In the genomic region with DNA sequence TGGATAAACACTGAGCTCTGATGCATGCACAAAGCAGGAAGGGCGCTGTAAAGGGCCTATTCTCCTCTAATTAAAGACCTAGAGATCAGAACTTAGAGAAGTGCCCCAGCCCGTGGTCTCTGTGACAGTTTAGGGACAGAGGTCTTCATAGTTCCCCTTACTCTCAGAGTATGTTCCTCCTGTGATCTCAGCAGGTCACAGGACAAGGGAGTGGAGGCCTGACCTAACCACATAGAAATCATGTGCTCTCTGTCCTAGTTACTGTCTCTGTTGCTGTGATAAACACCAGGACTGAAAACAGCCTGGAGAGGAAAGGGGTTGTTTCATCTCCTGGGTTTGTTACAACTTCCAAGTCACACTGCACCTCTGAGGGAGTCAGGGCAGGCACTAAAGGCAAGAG, we compare ENCODE assay signal across 23 mouse cellular contexts. TPM values are rescaled to one million over a fixed set of nuclear protein-coding genes. Genes with fewer than 3 reads are reported as not detected.
DNase-seq lines count a peak whose midpoint lies in the region; ATAC-seq and TF ChIP-seq lines count a peak whose summit lies in the region.
"Had no signal": no experiment of that assay in that cellular context is flagged by ENCODE, and none has a peak within 500 bp of the region (broad histone marks: within the 10 kb centered on the region; RNA-seq: fewer than 3 reads in every experiment).

No protein-coding gene starts in this region.

- H3K79me2 ChIP-seq in heart, adult 2 months (replicated peaks; ENCODE audit: control insufficient read depth, insufficient read depth, low read length), result no peaks in the 10 kb centered on the region; the same call in 1 of the 2 replicates

- peaks cover 3% of the 10 kb centered on the region for H3K4me1 ChIP-seq in heart, adult 2 months (ENCODE audit: control insufficient read depth, insufficient read depth, low read length)
- H3K4me1 ChIP-seq in heart, embryonic 12.5 days (replicated peaks), result peaks cover 6% of the 10 kb centered on the region; the same call in 1 of the 2 replicates
- H3K4me1 ChIP-seq in hindbrain, embryonic 13.5 days (replicated peaks), result peaks cover 3% of the 10 kb centered on the region
- H3K4me1 ChIP-seq: embryonic facial prominence, embryonic 12.5 days; embryonic facial prominence, embryonic 15.5 days had no signal

- H3K36me3 ChIP-seq in heart, adult 2 months (ENCODE audit: control insufficient read depth, insufficient read depth, low read length), result peaks cover under 1% of the 10 kb centered on the region
- H3K36me3 ChIP-seq in heart, embryonic 12.5 days, result peaks cover 7% of the 10 kb centered on the region
- H3K36me3 ChIP-seq in hindbrain, embryonic 13.5 days, result peaks cover 10% of the 10 kb centered on the region
- H3K36me3 ChIP-seq: embryonic facial prominence, embryonic 12.5 days; embryonic facial prominence, embryonic 15.5 days; heart, embryonic 15.5 days; hindbrain, embryonic 15.5 days had no signal

- intact Hi-C loops in heart, adult 2 months (cut with DNase I), result loop anchor here (10.0 kb wide), 1 partner anchor 446 kb away; the partner anchor contains the start of gene Cds2

- DNase-seq in heart, adult 2 months, result no peak
- DNase-seq in layer of hippocampus, postnatal 36 days, result no peak
- no peak for DNase-seq in kidney, adult 11 months
- no peak for DNase-seq in kidney, adult 9 months
- DNase-seq: adrenal gland, adult 8-10 months; adrenal gland, postnatal 25 days; cerebellum, adult 18-20 months; cerebellum, adult 9-10 months; cerebellum, postnatal 14 days; forebrain, postnatal 0 days; gastrocnemius, postnatal 25 days; heart, postnatal 10 days; heart, postnatal 36 days had no signal

- no peaks in the 10 kb centered on the region for H3K27me3 ChIP-seq in heart, adult 2 months (ENCODE audit: control insufficient read depth, insufficient read depth, low read length)
- no peaks in the 10 kb centered on the region for H3K27me3 ChIP-seq in heart, embryonic 12.5 days (replicated peaks)
- no peaks in the 10 kb centered on the region for H3K27me3 ChIP-seq in hindbrain, embryonic 13.5 days
- H3K27me3 ChIP-seq: embryonic facial prominence, embryonic 12.5 days; embryonic facial prominence, embryonic 15.5 days; heart, embryonic 15.5 days; hindbrain, embryonic 15.5 days had no signal

- TF ChIP-seq EP300 in heart, adult 2 months (IDR thresholded peaks at IDR 0.05; ENCODE audit: insufficient read depth, low read depth, low read length), result 0 out of 2 replicates have a peak, but pooled peaks have one; percentile 32

- no peak overlapping the region for H3K9ac ChIP-seq in heart, adult 2 months (ENCODE audit: low read depth, low read length)
- H3K9ac ChIP-seq in heart, embryonic 12.5 days, result no peak overlapping the region
- H3K9ac ChIP-seq in hindbrain, embryonic 13.5 days, result no peak overlapping the region
- H3K9ac ChIP-seq: embryonic facial prominence, embryonic 12.5 days; embryonic facial prominence, embryonic 15.5 days; forebrain, postnatal 0 days; heart, embryonic 15.5 days; hindbrain, embryonic 15.5 days had no signal

- no peak for TF ChIP-seq CTCF in heart, adult 2 months (IDR thresholded peaks at IDR 0.05)

- WGBS in heart, adult 2 months, result 78% methylated on average over 2 of the region's 2 CpGs
- 74% methylated on average over 2 of the region's 2 CpGs for WGBS in heart, embryonic 12.5 days
- WGBS in hindbrain, embryonic 13.5 days, result 75% methylated on average over 2 of the region's 2 CpGs

- H3K27ac ChIP-seq in heart, adult 2 months, result peak overlapping the region; percentile 26
- no peak overlapping the region for H3K27ac ChIP-seq in heart, embryonic 12.5 days (ENCODE audit: poor library complexity, severe bottlenecking)
- no peak overlapping the region for H3K27ac ChIP-seq in hindbrain, embryonic 13.5 days
- H3K27ac ChIP-seq: embryonic facial prominence, embryonic 12.5 days; embryonic facial prominence, embryonic 15.5 days; heart, embryonic 15.5 days; hindbrain, embryonic 15.5 days had no signal

- no peak for TF ChIP-seq POLR2A in heart, adult 2 months (IDR thresholded peaks at IDR 0.05; ENCODE audit: insufficient read depth, low read depth, low read length)

- no peak for ATAC-seq in heart, embryonic 12.5 days (ENCODE audit: insufficient number of reproducible peaks, low FRiP score)
- peak; percentile 81 for ATAC-seq in granulocyte monocyte progenitor cell, adult 5-6 weeks (replicated peaks; ENCODE audit: poor library complexity, severe bottlenecking)
- 0 out of 2 replicates have a peak, but pooled peaks have one; percentile 33 for ATAC-seq in megakaryocyte, adult 5-6 weeks (ENCODE audit: poor library complexity, severe bottlenecking)
- no peak for ATAC-seq in hindbrain, embryonic 13.5 days (ENCODE audit: low FRiP score)
- ATAC-seq: forebrain, embryonic 14.5 days; forebrain, postnatal 0 days had no signal

- H3K9me3 ChIP-seq in heart, embryonic 12.5 days (replicated peaks), result no peaks in the 10 kb centered on the region
- no peaks in the 10 kb centered on the region for H3K9me3 ChIP-seq in hindbrain, embryonic 13.5 days
- H3K9me3 ChIP-seq: embryonic facial prominence, embryonic 12.5 days; embryonic facial prominence, embryonic 15.5 days; heart, embryonic 15.5 days; hindbrain, embryonic 15.5 days had no signal

- H3K4me2 ChIP-seq in heart, embryonic 12.5 days, result no peak overlapping the region
- no peak overlapping the region for H3K4me2 ChIP-seq in hindbrain, embryonic 13.5 days
- H3K4me2 ChIP-seq: embryonic facial prominence, embryonic 12.5 days; embryonic facial prominence, embryonic 15.5 days; heart, embryonic 11.5 days; heart, embryonic 15.5 days; hindbrain, embryonic 15.5 days had no signal

- no peak overlapping the region for H3K4me3 ChIP-seq in heart, adult 2 months
- H3K4me3 ChIP-seq in heart, embryonic 12.5 days, result no peak overlapping the region
- no peak overlapping the region for H3K4me3 ChIP-seq in hindbrain, embryonic 13.5 days
- H3K4me3 ChIP-seq: embryonic facial prominence, embryonic 12.5 days; embryonic facial prominence, embryonic 15.5 days; heart, embryonic 15.5 days; hindbrain, embryonic 15.5 days had no signal

RNA-seq across cellular contexts. Expression of gene Shld1, which starts 23.8 kb away (rescaled TPM):
- total RNA-seq in heart, adult 2 months (2021), result 10 to 100 TPM; 34.8 to 57.6 TPM
- polyA plus RNA-seq in heart, adult 2 months (2012; rRNA removed), result 37.8 and 50.5 TPM in 2 replicates
- 14.4 and 16.8 TPM in 2 replicates for polyA plus RNA-seq in heart, embryonic 12.5 days (2016; fragmentation: Nextera tagmentation; extraction: Ambion mirVana)
- total RNA-seq in granulocyte monocyte progenitor cell, adult 5-6 weeks (2014; fragmentation: Nextera tagmentation), result 5.2 and 7.5 TPM in 2 replicates
- 10.3 and 11.0 TPM in 2 replicates for total RNA-seq in granulocyte monocyte progenitor cell, adult 5-6 weeks (2017)
- 15.7 and 16.0 TPM in 2 replicates for total RNA-seq in megakaryocyte, adult 5-6 weeks (2015)
- total RNA-seq in megakaryocyte, adult 5-6 weeks (2017), result 5.9 and 12.5 TPM in 2 replicates
- total RNA-seq in layer of hippocampus, postnatal 36 days (2021), result 10 to 100 TPM in 1 of 2 experiments, 1 to 10 TPM in 1; 9.7 to 11.4 TPM
- 22.5 and 25.5 TPM in 2 replicates for polyA plus RNA-seq in hindbrain, embryonic 13.5 days (2015; fragmentation: Nextera tagmentation; extraction: Ambion mirVana)

Comparison
In these comparisons a context has a peak if more than half of its experiments do, and no peak if none do; other contexts are left out.
1. ATAC-seq: peak in granulocyte monocyte progenitor cell, adult 5-6 weeks (single experiment) and megakaryocyte, adult 5-6 weeks (single experiment); none in heart, embryonic 12.5 days (single experiment) and hindbrain, embryonic 13.5 days (single experiment).